Mouse (Mus musculus): ENCODE measurements around the gene Stk11ip.

Gene Stk11ip

DNA sequence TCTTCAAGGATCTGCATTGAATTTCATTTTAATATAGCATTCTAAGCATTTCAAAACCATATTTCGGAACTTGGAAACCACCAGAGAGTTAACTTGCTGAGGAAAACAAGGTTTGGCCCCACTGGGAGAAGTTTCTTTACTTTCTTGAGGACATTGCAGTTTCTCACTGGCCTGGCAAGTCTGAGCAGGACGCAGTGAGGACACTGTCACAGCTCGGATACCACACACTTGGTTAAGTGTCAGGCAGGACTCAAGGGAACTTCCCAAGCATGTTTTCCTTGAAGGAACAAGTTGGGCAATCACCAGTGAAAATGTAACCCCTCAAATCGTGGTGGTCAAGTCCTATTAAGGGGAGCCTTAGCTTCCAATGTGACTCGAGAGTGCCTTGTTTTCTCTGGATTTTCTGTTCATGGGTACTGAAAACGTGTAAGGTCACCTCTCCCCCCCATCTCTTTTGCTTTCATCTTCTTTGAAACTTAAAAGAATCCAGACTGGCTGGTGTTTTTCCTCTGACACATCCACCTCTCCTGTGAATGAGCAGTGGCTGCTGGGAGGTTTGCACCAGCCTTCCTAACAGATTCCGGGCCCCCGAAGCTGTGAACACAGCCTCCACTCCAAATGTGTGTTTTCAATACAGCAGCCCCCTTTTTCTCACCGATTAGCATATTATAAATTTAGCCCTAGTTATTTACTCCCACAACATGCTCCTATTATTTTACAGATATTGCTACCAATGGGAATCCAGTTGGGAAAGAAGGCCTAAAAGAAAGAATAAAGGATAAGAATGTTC is 16.9 kb upstream of the Stk11ip start:
- no peak for DNase-seq (ENCODE audit: low spot score)

GRCm38 (mm10) chr1:75505159-75505955 is 16.0 kb upstream of the Stk11ip start:
- DNase-seq (ENCODE audit: low spot score), result no peak

GRCm38 (mm10) chr1:75505956-75506831 is 15.1 kb upstream of the Stk11ip start, which contains the start of gene Obsl1:
Obsl1 (minus strand) TSS chr1:75506452.
- no peak for DNase-seq (ENCODE audit: low spot score)

GRCm38 (mm10) chr1:75507006-75507405 is 14.3 kb upstream of the Stk11ip start, which contains the start of gene Inha:
Inha (plus strand) TSS chr1:75507077.
- DNase-seq (ENCODE audit: low spot score), result no peak

GRCm38 (mm10) chr1:75509586-75509985 is 11.7 kb upstream of the Stk11ip start:
- no peak for DNase-seq (ENCODE audit: low spot score)

DNA sequence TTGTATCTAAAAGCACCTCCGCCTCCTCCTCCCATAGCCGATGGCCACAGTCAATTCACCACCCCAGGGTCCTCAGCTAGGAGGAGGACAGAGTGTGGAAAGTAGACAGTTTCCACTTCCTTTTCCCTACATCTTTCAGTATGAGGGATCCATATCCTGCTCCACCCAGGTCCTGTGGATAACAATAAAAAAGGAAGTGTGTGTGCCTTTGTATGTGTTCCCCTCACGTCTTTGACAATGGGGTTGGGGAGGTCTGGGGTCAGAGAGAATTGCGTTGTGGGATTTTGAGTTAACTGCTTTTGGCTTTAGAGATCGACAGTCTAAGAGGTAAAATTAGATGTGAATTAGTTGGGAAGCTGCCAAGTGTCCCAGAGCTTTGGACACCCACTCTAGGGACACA is 11.2 kb upstream of the Stk11ip start:
- no peak for DNase-seq (ENCODE audit: low spot score)

DNA sequence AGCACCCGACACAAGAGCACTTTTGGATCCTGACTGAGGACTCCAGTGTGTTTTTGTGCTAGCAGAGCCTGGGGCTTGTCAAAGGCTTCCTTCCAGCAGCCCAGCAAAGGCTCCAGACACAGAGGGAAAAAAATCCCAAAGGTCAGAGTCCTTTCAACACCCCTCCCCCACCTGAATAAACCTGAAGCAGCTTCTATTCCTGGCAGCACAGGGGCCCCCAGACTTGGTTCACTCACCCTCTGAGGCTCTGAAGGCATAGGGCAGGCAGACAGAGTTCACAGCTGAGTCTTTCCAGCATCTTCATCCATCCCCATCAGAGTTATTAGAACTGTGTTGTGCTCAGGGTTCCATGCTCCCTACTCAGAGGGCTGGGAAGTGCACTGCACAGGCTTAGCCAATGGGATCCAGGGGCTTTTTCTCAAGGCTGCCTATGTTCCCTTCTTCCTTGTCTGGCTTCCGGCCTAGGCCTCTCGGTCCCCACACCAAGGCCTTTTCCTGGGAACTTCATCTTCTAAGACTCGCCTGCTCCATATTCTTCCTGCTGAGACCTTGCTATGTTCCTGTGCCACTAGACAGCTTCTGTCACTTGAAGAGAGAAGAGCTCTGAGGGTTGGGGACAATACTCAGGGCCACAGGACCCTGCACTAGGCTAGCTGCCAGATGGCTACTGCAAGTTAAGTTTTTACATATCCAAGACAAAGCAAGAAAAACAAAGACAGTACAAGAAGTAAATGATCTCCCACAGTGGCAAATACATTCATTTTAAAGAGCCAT is 9.7 kb upstream of the Stk11ip start:
- DNase-seq (ENCODE audit: low spot score), result no peak

- DNase-seq (ENCODE audit: low spot score), result no peak
These were observed 8.8 kb upstream of the Stk11ip start for GRCm38 (mm10) chr1:75512550-75512949.

GRCm38 (mm10) chr1:75516703-75517380 is 4.5 kb upstream of the Stk11ip start:
- no peak for DNase-seq (ENCODE audit: low spot score)

GRCm38 (mm10) chr1:75517984-75518383 is 3.3 kb upstream of the Stk11ip start:
- DNase-seq (ENCODE audit: low spot score), result no peak

DNA sequence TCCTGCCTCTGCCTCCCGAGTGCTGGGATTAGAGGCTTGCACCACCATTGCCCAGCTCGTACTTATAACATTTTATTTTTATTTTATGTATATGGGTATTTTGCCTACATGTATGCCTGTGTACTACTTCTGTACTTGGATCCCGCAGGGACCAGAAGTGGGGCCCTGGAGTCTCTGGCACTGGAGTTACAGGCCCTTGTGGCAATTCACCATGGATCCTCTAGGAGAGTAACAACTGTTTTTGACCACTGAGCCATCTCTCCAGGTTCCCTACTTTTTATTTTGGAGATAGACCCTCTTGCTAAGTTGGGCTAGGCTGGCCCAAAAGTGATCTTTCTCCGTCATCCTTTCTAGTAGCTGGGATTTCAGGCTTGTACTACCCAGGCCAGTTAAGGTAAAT is 2.9 kb upstream of the Stk11ip start:
- no peak for DNase-seq (ENCODE audit: low spot score)

- no peak for DNase-seq (ENCODE audit: low spot score)
These were observed 1.8 kb upstream of the Stk11ip start for GRCm38 (mm10) chr1:75519576-75519975.

GRCm38 (mm10) chr1:75524679-75525078 is 3.4 kb downstream of the Stk11ip start:
- DNase-seq (ENCODE audit: low spot score), result no peak

DNA sequence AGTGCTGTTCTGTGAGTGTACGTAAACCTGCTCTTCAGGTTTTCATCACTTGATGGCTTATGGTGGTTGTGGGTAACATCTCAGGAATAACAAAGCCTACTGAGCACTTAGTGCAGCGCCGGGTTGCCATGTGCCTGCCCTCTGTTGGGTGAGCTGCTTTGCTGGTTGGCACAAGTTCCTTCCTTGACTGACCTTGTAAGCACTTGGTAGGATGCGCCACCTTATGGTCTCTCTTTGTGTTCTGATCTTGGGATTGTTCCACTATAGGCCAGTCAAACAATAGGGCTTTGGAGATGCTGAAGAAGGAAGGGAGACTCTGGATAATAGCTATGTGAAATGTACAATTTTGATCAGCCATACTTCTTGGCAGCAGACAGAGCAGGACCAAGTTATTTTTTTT is 9.2 kb downstream of the Stk11ip start:
- DNase-seq (ENCODE audit: low spot score), result no peak

DNA sequence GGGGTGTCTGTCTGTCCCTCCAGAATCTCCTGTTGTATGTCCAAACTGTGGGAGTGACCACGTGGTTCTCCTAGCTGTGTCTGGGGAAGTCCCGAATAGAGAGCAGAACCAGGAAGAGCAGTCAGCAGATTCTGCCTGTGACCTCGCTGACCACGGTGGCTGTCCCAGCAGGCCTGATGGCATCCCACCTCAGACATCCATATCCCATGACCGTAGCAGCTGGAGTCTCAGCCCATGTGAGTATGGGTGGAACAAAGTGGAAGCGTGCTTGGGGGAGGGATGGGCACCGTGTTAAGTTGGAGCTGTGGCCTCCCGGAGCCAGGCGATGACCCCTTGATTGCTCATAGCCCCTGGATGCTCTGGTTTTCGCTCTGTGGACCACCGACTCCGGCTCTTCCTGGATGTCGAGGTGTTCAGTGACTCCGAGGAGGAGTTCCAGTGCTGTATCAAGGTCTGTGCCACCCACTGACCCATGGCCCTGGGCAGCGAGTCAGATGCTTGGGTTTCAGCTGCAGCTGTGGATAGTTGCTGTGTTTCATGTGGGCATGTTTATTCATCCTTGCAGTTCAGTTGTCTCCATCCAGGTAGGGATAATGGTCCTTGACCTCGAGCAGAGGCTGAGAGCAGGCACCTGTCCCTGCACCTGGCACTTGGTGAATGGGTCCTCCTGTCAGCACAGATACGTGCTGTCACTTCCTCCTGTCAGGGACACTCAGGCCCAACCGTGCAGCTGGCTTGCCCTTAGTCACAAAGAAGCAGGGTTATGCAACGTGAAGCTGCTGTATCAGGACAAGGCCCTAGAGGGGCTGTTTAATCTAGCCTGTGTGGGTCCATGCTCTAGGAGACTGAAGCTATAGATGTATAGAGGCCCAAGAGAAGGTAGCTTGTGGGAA is 11.2 kb downstream of the Stk11ip start:
- no peak for DNase-seq (ENCODE audit: low spot score)

DNA sequence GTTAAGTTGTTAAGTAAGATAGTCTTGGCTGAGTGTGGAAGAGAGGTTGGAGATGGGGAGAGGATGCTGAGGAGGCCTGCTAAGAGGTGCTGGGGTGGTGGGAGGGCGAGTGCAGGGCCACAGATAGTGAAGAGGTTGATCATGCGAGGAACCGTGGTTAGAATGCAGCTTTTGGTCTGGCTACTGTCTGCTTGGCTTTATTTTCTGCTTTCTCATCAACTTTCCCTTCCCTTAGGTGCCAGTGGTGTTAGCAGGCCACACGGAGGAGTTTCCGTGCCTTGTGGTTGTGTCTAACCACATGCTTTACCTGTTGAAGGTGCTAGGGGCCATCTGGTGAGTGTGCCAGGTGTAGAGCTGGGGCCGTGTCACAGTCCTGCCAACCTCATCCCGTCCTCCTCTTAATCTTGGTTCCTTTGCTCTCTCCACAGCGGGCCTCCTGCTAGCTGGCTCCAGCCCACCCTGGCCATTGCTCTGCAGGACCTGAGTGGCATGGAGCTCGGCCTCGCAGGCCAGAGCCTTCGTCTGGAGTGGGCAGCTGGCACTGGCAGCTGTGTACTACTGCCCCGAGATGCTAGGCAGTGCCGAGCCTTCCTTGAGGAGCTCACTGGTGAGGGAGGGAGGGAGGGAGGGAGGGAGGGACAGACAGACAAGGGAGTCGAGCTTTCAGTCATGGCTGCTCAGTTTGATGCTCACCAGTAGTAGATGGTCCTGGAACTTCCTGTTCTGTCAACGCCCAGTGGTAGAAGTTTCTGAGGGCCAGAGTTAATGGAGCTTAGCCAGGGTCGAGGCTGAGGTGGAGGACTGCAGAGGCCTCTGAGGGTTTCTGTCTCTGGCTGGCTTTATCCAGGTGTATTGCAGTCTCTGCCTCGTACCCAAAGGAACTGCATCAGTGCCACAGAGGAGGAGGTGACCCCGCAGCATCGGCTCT is 12.3 kb downstream of the Stk11ip start:
- no peak for DNase-seq (ENCODE audit: low spot score)

- no peak for DNase-seq (ENCODE audit: low spot score)
These were observed 16.3 kb downstream of the Stk11ip start for GRCm38 (mm10) chr1:75537587-75537986.

- no peak for DNase-seq (ENCODE audit: low spot score)
These were observed 17.4 kb downstream of the Stk11ip start for GRCm38 (mm10) chr1:75538597-75539190.
